Mouse (Mus musculus) stomach, postnatal 0 days (tissue): ENCODE results near the gene Itga10.

ENCODE experiments used
- CTCF ChIP-seq: IDR thresholded peaks from 2 replicates; pipeline ENCODE4 v1.5.1; 2016; ENCODE audit warnings: antibody characterized with exemption, low read depth, mild to moderate bottlenecking, moderate library complexity
- EP300 ChIP-seq: optimal IDR thresholded peaks from 2 replicates; pipeline ENCODE3; 2016; ENCODE audit warnings: antibody characterized with exemption

DNA sequence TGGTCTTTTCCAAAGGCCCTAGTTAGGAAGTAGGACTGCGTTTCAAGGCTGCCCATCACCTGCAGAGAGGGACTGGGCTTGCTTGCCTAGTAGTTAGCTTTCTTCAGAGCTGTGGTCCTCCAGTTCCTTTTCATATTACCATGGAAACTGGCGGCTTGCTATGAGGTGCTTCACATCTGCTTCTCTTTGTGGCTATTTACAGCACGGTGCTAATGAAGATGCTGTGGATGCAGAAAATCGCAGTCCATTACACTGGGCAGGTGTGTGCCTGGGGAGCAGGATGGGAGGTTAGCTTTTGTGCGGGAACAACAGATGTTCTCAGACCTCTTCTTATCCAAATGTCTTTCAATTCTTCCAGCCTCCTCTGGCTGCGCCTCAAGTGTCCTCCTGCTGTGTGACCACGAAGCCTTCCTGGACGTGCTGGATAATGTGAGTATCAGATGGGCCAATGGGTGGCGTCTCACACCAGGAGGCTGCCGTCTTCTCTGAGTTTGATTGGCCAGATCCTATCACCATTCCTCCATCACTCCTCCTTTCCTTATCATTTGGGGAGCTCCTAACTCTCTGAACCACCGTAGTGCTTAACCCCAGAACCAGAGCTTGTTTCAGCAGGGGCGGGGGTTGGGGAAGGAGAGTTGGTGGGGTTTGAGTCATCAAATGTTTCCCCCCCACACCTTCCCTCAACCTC, 35.0 kb downstream of the Itga10 start:
- TF ChIP-seq CTCF (no peak), EP300 (no peak)
